Mouse (Mus musculus) mouse trophoblast stem cell (cell line): ENCODE results near the gene Pmf1.

Experiments
- in situ Hi-C, 2 experiments: fragments of 300-500 bp; cut with MseI, MboI; formaldehyde crosslinking; loops; 2 replicates in 1 of 2; 3 replicates in 1 of 2; pipeline ENCODE4 v1.15.1; 2025

Pmf1 gene

DNA sequence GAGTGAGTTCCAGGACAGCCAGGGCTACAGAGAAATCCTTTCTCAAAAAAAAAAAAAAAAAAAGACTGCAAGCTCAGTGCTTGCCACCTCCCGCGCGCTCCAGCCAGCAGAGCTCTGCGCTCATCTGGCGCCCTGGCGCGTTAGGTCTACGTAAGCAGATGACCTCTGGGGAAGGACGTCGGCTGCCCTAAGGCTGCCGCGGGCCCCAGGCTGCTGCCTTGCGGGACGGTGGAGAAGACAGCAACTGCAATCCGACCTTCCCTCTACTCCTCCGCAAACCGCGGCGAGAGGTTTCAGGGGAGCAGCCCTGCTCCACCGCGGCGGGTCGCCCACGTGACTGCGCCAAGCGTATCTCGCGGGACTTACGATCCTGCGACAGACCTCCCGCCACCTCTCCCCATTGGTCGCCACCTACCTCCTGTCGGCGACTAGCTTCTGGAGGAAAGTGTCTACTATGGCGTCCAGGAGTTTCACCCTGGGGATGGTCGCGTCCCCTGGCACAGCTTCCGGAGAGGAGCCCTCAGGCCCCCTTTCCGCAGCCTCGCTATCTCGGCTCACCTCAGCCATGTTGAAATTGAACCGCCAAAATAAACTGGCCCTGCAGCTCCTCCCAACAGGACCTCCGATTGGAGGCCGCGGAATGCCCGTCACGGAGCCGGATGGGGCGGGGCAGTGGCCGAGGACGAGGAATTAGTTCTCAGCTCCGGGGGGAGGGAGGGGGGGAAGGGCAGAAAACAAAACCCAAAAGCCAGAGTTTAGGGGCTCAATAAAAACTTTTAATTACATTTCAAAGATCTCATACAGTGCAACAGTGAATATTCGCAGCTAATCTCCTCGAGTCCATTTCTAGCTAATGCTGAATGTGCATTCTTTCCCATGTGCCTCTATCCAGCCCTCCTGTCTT is at the start of gene Pmf1:
Pmf1 (minus strand) TSS at position 591 of the 904 bp plus-strand sequence.
- in situ Hi-C loops, result loop anchor here (5.0 to 10.0 kb wide), 3 partner anchors 57 to 115 kb away; no protein-coding TSS in a partner anchor

GRCm38 (mm10) chr3:88458778-88459219 is 48.7 kb upstream of the Pmf1 start:
- in situ Hi-C loops, result no loop called here

DNA sequence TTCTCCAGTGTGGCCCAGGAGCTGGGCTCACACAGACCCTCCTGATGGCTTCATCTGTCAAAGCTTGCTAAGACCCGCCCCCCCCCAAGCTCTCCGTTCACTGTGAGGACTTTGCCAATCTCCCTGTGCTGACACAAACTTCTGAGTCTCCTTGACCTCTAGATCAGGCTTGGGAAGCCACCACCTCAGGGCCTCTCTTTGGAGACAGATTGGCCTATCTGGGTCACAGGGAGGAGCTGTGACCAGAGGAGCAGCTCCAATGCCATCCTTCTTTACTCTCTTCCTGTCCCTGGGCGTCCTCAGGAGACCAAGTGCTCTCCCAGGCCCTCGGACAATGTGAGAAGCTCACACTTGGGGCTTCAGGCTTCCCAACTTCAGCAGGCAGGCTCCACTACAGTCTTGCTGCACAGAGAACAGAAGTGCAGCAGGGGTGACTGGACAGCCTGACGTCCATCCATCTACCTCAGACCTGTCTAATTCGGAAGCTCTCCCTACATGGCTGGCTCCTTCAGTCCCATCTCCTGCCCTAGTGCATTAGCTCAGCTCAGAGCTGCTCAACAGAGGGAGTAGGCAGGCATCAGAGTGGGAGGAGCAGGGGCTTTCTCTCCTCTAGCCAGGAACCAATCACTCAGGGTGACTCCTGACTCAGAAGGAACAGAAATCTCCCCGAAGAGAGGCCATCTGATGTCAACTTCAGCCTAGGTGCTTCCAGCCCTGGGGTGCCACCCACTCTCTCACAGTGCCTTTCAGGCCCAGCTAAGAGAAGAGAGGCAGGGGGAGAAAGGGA is 46.8 kb upstream of the Pmf1 start:
- in situ Hi-C loops, result no loop called here

DNA sequence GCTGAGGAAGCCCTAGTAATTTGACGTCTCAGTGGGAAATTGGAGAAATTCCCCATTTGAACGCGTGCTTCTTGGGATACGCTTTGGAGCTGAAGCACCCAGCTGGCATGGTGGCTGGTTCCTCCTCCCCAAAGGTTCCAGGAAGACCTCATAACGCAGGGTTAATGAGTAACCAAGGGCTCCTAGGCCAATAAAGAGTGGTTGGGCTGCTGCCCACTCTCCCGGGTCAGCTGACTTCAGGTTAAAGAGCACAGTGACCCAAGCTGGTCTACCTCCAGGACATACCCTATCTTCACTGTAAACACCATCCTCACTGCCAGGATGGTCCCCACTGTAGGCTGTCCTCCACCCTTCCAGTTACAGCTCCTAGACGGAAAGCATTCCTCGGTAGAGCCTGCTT is 46.2 kb upstream of the Pmf1 start:
- in situ Hi-C loops, result no loop called here

DNA sequence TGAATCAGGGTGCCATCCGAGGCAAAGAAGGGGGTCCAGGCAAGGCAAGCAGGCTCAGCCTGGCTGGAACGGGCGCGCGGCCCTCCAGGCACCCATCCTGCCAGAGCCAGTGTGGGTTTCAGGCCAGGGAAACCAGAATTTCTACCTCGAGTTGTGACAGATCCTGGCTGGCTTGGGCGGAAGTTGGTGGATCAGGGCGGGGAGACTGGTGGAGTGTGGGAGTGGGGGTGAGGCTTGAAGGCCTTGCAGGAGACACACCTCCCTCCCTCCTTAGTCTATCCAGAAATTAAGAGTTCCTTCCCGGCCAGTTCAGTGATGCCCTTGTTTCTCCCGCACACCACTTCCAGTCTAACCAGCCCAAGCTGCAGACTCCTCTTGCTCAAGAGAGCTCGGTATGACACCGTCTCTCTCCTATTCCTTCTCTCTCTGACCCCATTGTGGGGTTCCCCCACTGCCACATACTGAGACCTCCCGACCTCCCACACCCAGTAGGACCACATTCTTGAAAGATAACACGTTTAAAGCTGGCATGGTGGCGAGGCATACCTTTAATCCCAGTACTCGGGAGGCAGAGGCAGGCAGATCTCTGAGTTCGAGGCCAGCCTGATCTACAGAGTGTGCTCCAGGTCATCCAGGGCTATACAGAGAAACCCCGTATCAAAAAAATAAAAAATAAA is 45.6 kb upstream of the Pmf1 start:
- in situ Hi-C loops, result no loop called here

DNA sequence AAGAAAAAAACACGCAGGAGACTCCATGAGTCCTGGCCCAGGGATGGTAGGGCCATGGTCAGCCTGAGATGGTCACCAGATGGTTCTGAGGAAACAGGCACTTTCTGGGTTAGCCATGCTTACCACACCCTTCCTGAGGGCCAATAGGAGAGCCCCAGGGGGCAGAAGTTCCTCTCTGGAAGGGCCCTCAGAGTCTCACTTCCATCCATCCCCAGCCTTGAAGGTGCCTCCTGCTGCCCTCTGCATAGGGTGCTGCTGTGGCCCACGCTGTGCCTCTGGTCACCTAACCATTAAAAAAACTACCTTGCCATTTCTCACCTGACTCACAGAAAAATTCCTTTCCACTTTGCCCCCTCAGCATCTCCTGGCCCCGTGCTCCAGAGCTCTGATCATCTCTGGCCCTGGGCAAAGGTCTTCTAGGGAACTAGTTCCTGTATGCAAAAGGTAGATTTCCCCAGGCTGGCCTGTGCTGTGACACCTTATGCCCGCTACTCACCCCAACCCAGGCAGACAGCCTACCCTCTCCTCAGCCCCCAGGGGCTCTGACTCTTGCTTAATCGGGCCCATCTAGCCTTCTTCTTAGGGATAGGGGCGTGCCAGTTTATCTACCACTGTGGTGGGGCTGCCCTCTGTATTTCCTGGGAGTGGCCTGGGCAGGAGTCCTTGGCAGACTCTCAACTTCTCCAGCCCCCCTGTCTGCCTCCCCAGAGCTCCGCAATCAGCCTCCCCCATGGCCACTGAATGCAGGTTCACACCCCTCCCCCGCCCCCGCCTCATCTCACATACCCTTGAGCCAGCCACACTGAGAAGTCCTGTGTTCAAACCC is 44.8 kb upstream of the Pmf1 start:
- in situ Hi-C loops, result no loop called here

- in situ Hi-C loops, result no loop called here
These were observed 43.9 kb upstream of the Pmf1 start for GRCm38 (mm10) chr3:88453986-88454385.

DNA sequence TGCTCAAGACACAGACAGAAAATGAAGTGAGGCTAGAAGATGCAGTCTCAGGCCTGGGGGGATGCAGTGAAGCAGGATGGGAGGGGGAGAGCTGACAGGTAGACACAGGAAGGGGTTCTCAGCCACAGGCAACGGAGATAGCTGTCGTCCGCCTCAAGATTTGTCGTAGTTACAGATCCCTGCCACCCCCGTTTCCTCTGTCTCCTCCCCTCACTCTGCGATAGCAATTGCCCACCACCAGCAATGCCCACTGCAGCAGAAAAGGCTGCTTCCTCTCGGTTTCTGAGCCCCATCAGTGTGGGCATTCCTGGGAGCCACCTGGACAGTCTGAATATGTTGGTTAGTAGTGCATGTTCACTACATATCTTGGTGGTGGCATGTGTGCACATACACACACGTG is 43.2 kb upstream of the Pmf1 start:
- in situ Hi-C loops, result no loop called here

GRCm38 (mm10) chr3:88452716-88453115 is 42.6 kb upstream of the Pmf1 start:
- in situ Hi-C loops, result no loop called here

- in situ Hi-C loops, result no loop called here
These were observed 42.1 kb upstream of the Pmf1 start for GRCm38 (mm10) chr3:88452246-88452645.

- in situ Hi-C loops, result no loop called here
These were observed 40.4 kb upstream of the Pmf1 start for GRCm38 (mm10) chr3:88450379-88451131.

DNA sequence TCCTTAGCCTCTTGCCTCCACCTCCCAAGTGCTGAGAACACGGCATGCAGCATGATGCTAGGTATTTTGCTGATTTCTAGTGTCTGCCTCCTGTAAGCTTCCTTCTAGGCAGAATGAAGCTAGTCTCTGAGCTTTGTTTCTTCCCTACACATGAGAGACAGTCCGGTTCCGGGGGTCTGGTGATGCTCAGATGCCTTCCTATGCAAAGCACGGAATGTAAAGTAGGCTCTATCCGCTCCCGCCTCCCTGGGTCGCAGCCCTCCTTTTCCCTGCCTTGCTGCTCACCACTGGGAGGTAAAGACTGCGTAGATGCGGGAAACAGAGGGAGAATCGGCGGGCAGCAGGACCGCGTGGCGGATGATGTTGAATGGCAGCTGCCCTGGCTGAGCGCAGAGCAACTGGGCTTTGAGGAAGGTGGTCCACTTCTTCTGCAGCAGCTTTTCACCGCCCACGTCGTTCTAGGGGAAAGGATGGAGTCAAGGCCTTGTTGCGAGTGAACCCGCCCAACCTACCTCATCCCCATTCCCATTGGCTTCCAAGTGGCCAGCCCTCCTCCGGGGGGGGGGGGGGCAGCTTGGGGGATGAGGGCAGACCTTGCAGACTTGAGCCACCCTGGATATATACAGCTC is 39.4 kb upstream of the Pmf1 start:
- in situ Hi-C loops, result no loop called here

- in situ Hi-C loops, result no loop called here
These were observed 38.3 kb upstream of the Pmf1 start for GRCm38 (mm10) chr3:88448443-88448842.

DNA sequence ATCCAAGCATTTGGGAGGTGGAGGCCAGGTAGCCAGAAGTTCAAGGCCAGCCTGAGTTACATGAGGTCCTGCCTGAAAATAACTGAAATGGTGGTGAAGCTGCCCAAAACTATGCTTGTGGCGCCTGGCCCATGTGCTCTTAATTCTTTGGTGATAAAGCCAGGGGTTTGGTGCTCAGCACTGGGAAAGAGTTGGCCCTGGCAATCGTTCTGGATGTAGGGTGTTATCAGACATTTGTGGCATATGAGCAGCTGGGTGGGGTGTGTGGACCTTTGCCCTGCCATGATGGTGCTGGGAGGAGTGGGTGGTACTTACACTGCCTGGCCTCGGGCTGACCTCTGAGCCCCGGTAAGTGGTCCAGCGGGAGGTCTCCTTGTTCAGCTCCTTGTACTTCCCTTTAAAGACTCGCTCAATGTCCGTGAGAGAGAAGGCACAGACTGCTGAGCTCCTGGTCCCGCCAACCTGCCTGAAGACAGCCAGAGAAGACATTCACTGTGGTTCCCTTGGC is 37.6 kb upstream of the Pmf1 start:
- in situ Hi-C loops, result no loop called here

DNA sequence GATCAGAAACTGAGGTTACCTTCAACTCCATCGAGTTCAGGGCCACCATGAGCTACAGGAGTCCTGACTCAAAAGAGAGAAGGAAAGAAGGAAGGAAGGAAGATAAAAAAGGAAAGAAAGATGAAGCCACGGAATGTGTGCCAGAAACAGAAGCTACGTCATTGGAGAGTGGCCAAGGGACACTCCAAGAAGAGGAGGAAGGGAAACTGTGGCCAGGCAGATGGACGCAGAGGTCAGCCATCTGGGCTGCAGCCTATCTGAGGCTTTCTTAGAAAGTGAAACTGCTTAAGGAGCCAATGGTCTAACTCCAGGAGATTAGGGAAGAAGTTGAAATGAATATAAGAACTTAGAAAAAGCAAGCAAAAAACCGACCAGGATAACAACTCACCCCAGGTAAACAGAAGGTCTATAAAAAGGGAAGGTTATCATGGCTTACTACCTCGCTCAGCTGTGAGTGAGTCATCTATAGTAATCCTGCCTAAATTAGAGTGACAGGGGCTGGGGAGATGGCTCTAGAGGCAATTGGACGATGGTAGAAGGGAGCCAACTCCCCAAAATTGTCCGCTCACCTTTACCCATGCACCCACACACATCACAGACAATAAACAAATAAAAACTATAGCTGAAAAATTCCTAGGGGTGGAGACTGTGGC is 36.5 kb upstream of the Pmf1 start:
- in situ Hi-C loops, result no loop called here

DNA sequence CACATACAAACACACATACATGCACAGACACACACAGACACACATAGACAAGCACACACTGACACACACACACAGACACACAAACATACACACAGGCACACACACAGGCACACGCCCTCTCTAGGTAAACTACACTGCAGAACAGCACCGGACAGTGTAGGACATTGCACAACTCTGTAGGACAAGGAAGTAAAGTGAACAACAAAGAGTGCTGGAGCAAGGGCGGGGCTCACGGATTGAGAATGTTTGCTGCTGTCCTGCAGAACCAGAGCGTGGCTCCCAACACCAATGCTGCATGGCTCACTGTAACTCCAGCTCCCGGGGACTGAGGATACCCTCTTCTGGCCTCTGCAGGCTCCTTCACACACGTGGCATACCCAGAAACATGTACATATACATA is 32.8 kb upstream of the Pmf1 start:
- in situ Hi-C loops, result no loop called here

GRCm38 (mm10) chr3:88442488-88442887 is 32.4 kb upstream of the Pmf1 start:
- in situ Hi-C loops, result no loop called here

GRCm38 (mm10) chr3:88440500-88441381 is 30.6 kb upstream of the Pmf1 start:
- in situ Hi-C loops, result no loop called here
